Mouse (Mus musculus) thymus, postnatal 0 days (tissue): ENCODE results near the gene Nck2. TPM values are rescaled to one million over a fixed set of nuclear protein-coding genes. Genes with fewer than 3 reads are reported as not detected.

ENCODE experiments used
- DNase-seq: peaks from one replicate; pipeline ENCODE4 v3.0.0-alpha.2; 2015; ENCODE audit warnings: low spot score
- polyA plus RNA-seq: library from polyadenylated mRNA; unstranded; fragments of >200 nt; fragmentation: Nextera tagmentation; extraction: Ambion mirVana; gene quantifications from 2 replicates; pipeline ENCODE4 v1.2.1, GENCODE M21; 2015

The Nck2 gene
- 85.5 and 103 TPM in 2 replicates for polyA plus RNA-seq

DNA sequence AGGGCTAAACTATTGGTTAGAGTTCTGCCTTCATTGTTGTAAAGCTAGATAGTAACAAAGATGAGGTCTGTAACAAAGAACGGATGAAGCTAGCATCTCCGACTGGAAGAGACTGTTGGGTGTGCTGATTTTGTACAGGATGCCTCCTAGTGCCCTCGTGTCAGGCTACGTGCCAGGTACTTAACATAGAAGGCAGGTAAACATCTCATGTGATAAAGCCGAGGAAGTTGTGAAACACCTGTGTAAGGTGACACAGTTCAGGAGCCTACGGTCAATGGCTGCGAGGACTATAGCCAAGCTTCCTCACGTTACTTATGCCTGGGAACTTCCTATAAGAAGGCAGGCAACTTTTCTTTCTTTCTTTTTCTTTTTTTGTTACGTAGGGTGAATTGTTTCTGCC lies at the start of gene Nck2:
TSS of gene Nck2 (plus strand) at position 49 of the 400 bp plus-strand sequence.
- peak; percentile 10 for DNase-seq

- DNase-seq = no peak
Measured at GRCm38 (mm10) chr1:43395040-43395439, 49.3 kb upstream of the Nck2 start.

GRCm38 (mm10) chr1:43395799-43396198 lies 48.6 kb upstream of the Nck2 start:
- no peak for DNase-seq

- no peak for DNase-seq
Measured at GRCm38 (mm10) chr1:43396522-43396921, 47.9 kb upstream of the Nck2 start.

DNA sequence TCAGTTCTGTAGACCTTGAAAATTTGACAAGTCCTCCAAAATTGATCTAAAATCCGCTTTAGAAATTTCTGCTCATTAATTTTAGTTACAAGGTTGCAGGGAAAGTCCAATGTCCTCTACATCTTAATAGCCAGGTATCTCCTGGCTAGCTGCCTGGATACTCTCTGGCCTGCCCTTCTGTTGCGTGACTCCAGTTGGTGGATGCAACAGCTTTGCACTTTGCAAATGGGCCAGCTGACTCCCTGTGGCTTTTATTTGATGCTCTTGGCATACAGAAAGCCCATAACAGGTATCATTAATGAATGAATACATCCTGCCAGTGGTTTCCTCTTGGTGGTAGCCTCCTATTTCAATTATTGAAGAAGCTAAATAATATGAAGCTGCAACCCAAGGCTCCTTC lies 47.3 kb upstream of the Nck2 start:
- DNase-seq = no peak

- DNase-seq = no peak
Measured at GRCm38 (mm10) chr1:43398738-43399601, 45.4 kb upstream of the Nck2 start.

DNA sequence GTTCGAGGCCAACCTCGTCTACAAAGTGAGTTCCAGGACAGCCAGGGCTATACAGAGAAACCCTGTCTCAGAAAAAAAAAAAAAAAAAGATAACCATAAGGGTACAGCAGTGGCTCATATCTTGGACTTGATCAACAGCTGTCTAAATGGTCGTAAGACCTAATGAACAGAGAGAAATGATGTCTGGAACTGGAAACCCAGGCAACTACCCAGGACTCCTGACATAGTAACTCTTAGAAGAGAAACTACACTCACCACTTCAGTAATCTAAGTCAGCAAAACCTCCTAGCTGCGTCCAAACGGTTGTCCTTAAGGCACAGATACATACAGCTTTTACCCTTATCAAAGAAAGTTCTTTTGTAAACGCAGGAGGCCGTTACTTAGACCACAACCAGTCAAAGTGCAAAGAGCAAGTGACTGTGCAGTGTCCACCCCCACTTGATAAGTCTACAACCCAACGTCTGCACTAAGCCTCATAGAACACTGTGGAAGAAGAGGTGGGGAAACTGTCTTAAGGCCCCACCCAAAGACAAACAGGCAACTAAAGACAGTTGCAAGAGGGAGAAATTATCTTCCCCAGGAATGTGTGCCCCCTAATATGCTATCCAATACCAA lies 44.7 kb upstream of the Nck2 start:
- DNase-seq = no peak

DNA sequence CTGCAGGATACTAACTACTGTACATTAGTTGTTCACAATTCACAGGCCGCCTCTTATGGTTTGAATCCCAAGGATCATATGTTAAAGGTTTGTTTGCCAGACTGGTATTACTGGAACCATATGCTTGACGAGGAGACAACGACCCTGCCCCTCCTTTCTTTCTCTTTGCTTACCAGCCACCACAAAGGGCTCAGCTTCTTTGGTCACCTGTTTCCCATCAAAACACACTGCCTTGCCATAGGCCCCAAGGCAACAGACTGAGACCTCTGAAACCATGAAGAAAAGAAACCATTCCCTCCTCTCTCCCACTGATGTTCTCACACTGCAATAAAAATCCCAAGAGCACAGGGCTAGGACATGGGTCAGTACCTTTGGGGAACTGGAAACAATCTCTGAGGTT lies 43.7 kb upstream of the Nck2 start:
- no peak for DNase-seq

GRCm38 (mm10) chr1:43403341-43403740 lies 41.0 kb upstream of the Nck2 start:
- DNase-seq = peak; percentile 87

DNA sequence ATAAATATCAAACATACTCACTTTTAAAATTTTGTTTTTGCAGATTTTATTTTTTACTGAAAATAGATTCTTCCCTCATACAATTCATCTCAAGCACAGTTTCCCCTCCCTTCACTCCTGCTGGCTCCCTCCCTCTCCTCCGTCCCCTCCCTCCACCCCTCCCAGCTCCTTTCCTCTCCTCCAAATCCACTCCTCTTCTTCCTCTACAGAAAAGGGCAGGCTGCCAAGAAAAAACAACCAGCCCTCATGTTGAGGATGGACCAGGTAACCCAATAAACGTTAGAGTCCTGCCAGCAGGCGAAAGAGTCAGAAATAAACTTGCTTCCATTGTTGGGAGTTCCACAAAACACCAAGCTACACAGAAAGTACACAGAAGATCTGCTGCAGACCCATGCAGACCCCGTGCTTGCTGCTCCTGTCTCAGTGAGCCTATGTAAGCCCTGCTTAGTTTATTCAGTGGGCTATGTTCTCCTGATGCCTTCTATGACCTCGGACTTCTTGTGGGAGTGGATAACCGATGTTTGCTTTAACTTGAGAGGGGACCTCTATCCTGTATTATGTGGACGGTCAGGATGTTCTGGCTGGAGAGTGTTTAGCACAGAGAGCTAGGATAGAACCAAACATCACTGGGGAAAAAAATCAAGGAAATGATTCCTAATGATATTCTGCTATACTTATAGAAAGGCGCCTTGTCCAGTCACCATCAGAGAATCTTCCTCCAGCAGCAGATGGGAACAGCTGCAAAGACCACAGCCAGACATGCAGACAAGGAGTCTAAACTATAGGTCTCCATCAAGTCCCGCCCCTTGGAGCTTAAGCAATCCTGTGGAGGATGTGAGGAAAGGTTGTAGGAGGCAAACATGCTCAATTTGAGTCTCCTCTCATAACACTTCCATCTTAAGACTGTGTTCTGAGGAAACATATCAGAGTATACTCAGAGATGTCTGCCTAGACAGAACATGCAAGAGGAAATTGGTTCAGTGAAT lies 39.4 kb upstream of the Nck2 start:
- DNase-seq = peak; percentile 20

DNA sequence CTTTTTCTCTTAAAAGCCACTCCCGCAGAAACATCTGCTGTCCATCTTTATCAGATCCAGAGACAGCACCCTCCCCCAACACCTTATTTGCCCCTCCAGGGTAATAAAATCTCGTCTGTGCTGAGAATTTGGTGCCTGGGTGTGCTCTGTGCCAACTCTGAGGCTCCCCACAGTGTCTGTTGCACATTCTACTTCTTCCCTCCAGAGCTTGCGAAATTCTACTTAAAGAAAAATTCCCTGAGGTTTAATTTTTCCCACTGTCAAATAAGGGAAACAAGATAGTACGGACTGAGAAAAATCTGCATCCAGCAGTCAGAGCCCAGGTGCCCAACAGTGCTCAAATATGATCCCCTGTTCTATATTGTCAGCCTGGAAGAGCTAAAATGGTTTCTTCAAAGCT lies 35.4 kb upstream of the Nck2 start:
- DNase-seq = no peak

GRCm38 (mm10) chr1:43412825-43413224 lies 31.6 kb upstream of the Nck2 start:
- DNase-seq = no peak

GRCm38 (mm10) chr1:43413298-43413697 lies 31.1 kb upstream of the Nck2 start:
- DNase-seq = no peak

DNA sequence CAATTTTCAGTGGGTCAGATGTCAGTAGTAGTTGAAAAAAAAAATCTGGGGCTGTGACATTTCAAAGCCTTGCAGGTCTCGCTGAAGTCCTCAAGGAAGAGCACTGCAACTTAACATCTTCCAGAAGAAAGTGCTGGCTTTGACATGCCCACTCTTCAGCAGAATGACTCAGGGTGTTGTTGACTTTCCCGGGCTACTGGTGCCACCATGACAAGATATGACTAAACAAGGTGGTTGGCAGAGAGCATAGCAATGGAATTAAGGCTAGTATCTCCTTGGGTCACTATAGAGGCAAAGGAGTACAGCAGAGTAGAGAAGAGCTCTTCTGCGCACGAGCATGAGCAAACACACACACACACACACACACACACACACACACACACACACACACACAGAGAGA lies 30.6 kb upstream of the Nck2 start:
- no peak for DNase-seq

GRCm38 (mm10) chr1:43414228-43414627 lies 30.2 kb upstream of the Nck2 start:
- DNase-seq = no peak

GRCm38 (mm10) chr1:43414971-43415370 lies 29.4 kb upstream of the Nck2 start:
- no peak for DNase-seq

GRCm38 (mm10) chr1:43422969-43423748 lies 21.2 kb upstream of the Nck2 start:
- no peak for DNase-seq

DNA sequence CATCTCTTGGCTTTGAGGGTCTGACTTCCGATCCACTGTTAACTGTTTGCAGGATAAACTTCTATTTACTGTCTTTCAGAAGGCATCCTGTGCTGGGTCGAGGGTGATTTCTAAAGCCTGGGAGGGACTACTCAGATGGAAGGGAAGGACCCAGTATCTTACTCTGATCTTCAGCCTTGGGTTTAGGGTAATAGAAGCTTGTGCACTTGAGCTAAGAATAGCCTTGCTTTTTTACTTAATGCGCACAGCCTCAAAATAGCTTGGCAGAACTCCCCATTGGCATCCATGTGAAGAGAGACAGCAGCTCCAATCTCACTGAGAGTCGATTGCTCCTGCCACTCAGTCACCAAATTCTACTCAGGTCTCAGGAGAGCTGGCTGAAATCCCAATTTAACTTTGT lies 17.9 kb upstream of the Nck2 start:
- peak; percentile 37 for DNase-seq

DNA sequence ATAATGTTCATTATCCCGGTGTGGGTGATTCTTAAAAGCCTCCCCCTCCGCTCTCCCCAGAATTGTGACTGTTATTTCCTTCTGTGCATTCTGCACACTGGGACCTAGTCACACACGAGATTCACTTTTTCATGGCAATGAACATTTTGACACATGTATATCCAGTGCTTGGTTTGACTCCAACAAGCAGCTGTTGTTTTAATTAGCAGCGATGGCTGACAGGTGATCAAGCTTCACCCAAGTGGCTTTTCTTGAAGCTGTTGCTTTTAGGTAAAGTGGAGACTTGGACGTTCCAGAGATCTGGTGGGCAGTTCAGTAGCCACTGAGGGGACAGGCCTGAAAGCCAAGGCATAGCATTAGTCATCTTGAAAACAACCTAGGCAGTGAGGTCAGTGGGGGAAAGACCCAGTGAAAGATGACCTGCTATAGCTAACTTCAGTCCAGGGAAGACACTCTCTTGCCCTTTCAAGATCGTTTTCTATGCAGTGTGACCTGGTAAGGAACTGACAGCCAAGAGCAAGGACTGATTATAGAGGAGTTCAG lies 17.3 kb upstream of the Nck2 start:
- no peak for DNase-seq
